Mouse (Mus musculus): Measurements from ENCODE around the gene Adprm. TPM values are rescaled to one million over a fixed set of nuclear protein-coding genes. Genes with fewer than 3 reads are reported as not detected.
A peak's percentile ranks its signal among the peaks of the same experiment; 100 is the strongest.
"Not testable (repeated sequence)": the region's sequence is repeated elsewhere in the genome, so short reads cannot be mapped to it uniquely, and the experiment has no call there.

Gene Adprm
- polyA plus RNA-seq (2015; fragmentation: Nextera tagmentation; extraction: Ambion mirVana), result 30.3 and 33.8 TPM in 2 replicates

- H3K27ac ChIP-seq, result peak within 1 kb of the TSS; percentile 85
- H3K9me3 ChIP-seq, result no peaks in the 10 kb centered on the region
- peak within 1 kb of the TSS; percentile 69 for H3K9ac ChIP-seq
- WGBS, result 0% methylated on average over 50 of the region's 50 CpGs
- H3K4me2 ChIP-seq, result peak within 1 kb of the TSS; percentile 64
- peaks cover 21% of the 10 kb centered on the region for H3K36me3 ChIP-seq
- peak; percentile 85 for ATAC-seq (ENCODE audit: insufficient number of reproducible peaks, low FRiP score, low TSS enrichment, low read depth)
- H3K4me1 ChIP-seq, result peaks cover 15% of the 10 kb centered on the region; the same call in 1 of the 2 replicates
- H3K4me3 ChIP-seq, result peak within 1 kb of the TSS; percentile 83
- H3K27me3 ChIP-seq, result no peaks in the 10 kb centered on the region
Observed at GRCm38 (mm10) chr11:67052321-67052952, at the start of gene Adprm, which contains the start of gene Sco1. TSS of gene Adprm (minus strand) at chr11:67052594. TSS of gene Sco1 (plus strand) at chr11:67052670.

- Histone ChIP-seq H3K9me3 (no peaks in the 10 kb centered on the region), H3K4me1 (0 out of 2 replicates have a peak, but pooled peaks cover 3% of the 10 kb centered on the region), H3K27me3 (no peaks in the 10 kb centered on the region), H3K4me2 (no peak overlapping the region), H3K4me3 (no peak overlapping the region), H3K36me3 (no peaks in the 10 kb centered on the region), H3K9ac (no peak overlapping the region), H3K27ac (no peak overlapping the region)
- ATAC-seq (ENCODE audit: insufficient number of reproducible peaks, low FRiP score, low TSS enrichment, low read depth), result no peak
- 31% methylated on average over 5 of the region's 8 CpGs for WGBS
Observed at GRCm38 (mm10) chr11:67101713-67102112, 49.3 kb upstream of the Adprm start.

- Histone ChIP-seq H3K27ac (no peak overlapping the region), H3K4me3 (no peak overlapping the region), H3K4me2 (no peak overlapping the region), H3K27me3 (no peaks in the 10 kb centered on the region), H3K4me1 (no peaks in the 10 kb centered on the region), H3K9me3 (no peaks in the 10 kb centered on the region), H3K9ac (no peak overlapping the region), H3K36me3 (no peaks in the 10 kb centered on the region)
- ATAC-seq (ENCODE audit: insufficient number of reproducible peaks, low FRiP score, low TSS enrichment, low read depth), result no peak
- WGBS, result 28% methylated on average over 6 of the region's 6 CpGs
Observed at GRCm38 (mm10) chr11:67100169-67100568, 47.8 kb upstream of the Adprm start.

- Histone ChIP-seq H3K27ac (no peak overlapping the region), H3K36me3 (no peaks in the 10 kb centered on the region), H3K9me3 (no peaks in the 10 kb centered on the region), H3K4me2 (no peak overlapping the region), H3K4me3 (no peak overlapping the region), H3K4me1 (no peaks in the 10 kb centered on the region), H3K9ac (no peak overlapping the region), H3K27me3 (0 out of 2 replicates have a peak, but pooled peaks cover 4% of the 10 kb centered on the region)
- 94% methylated on average over 16 of the region's 16 CpGs for WGBS
- ATAC-seq (ENCODE audit: insufficient number of reproducible peaks, low FRiP score, low TSS enrichment, low read depth), result no peak
Observed at GRCm38 (mm10) chr11:67099241-67099640, 46.8 kb upstream of the Adprm start.

- no peak overlapping the region for H3K27ac ChIP-seq
- H3K4me2 ChIP-seq, result no peak overlapping the region
- H3K4me1 ChIP-seq, result no peaks in the 10 kb centered on the region
- H3K9ac ChIP-seq, result no peak overlapping the region
- no peaks in the 10 kb centered on the region for H3K9me3 ChIP-seq
- H3K27me3 ChIP-seq, result 0 out of 2 replicates have a peak, but pooled peaks cover 6% of the 10 kb centered on the region
- 78% methylated on average over 11 of the region's 11 CpGs for WGBS
- ATAC-seq (ENCODE audit: insufficient number of reproducible peaks, low FRiP score, low TSS enrichment, low read depth), result no peak
- H3K36me3 ChIP-seq, result no peaks in the 10 kb centered on the region
- H3K4me3 ChIP-seq, result no peak overlapping the region
Observed at GRCm38 (mm10) chr11:67098427-67098826, 46.0 kb upstream of the Adprm start.

GRCm38 (mm10) chr11:67097709-67098108 is 45.3 kb upstream of the Adprm start:
- ATAC-seq (ENCODE audit: insufficient number of reproducible peaks, low FRiP score, low TSS enrichment, low read depth), result no peak
- Histone ChIP-seq H3K27me3 (0 out of 2 replicates have a peak, but pooled peaks cover 6% of the 10 kb centered on the region), H3K27ac (no peak overlapping the region), H3K4me1 (no peaks in the 10 kb centered on the region), H3K4me3 (no peak overlapping the region), H3K4me2 (no peak overlapping the region), H3K9ac (no peak overlapping the region), H3K36me3 (no peaks in the 10 kb centered on the region), H3K9me3 (no peaks in the 10 kb centered on the region)
- WGBS, result 91% methylated on average over 10 of the region's 10 CpGs

GRCm38 (mm10) chr11:67094470-67094869 is 42.1 kb upstream of the Adprm start:
- no peak for ATAC-seq (ENCODE audit: insufficient number of reproducible peaks, low FRiP score, low TSS enrichment, low read depth)
- Histone ChIP-seq H3K9me3 (no peaks in the 10 kb centered on the region), H3K4me2 (no peak overlapping the region), H3K9ac (no peak overlapping the region), H3K27me3 (0 out of 2 replicates have a peak, but pooled peaks cover 6% of the 10 kb centered on the region), H3K27ac (no peak overlapping the region), H3K4me1 (no peaks in the 10 kb centered on the region), H3K36me3 (no peaks in the 10 kb centered on the region), H3K4me3 (no peak overlapping the region)
- 76% methylated on average over 29 of the region's 29 CpGs for WGBS

- Histone ChIP-seq H3K9ac (no peak overlapping the region), H3K4me2 (no peak overlapping the region), H3K27ac (no peak overlapping the region), H3K9me3 (no peaks in the 10 kb centered on the region), H3K4me1 (no peaks in the 10 kb centered on the region), H3K4me3 (no peak overlapping the region), H3K36me3 (no peaks in the 10 kb centered on the region), H3K27me3 (0 out of 2 replicates have a peak, but pooled peaks cover 6% of the 10 kb centered on the region)
- ATAC-seq (ENCODE audit: insufficient number of reproducible peaks, low FRiP score, low TSS enrichment, low read depth), result no peak
- 92% methylated on average over 5 of the region's 5 CpGs for WGBS
Observed at GRCm38 (mm10) chr11:67093652-67094051, 41.3 kb upstream of the Adprm start.

- 72% methylated on average over 9 of the region's 9 CpGs for WGBS
- Histone ChIP-seq H3K27ac (no peak overlapping the region), H3K9me3 (no peaks in the 10 kb centered on the region), H3K27me3 (0 out of 2 replicates have a peak, but pooled peaks cover 6% of the 10 kb centered on the region), H3K36me3 (no peaks in the 10 kb centered on the region), H3K4me3 (no peak overlapping the region), H3K4me1 (no peaks in the 10 kb centered on the region), H3K9ac (no peak overlapping the region), H3K4me2 (no peak overlapping the region)
- ATAC-seq (ENCODE audit: insufficient number of reproducible peaks, low FRiP score, low TSS enrichment, low read depth), result no peak
Observed at GRCm38 (mm10) chr11:67093201-67093600, 40.8 kb upstream of the Adprm start.

GRCm38 (mm10) chr11:67092354-67092753 is 40.0 kb upstream of the Adprm start:
- H3K9me3 ChIP-seq; H3K27ac ChIP-seq; H3K4me3 ChIP-seq; H3K4me2 ChIP-seq; H3K36me3 ChIP-seq; H3K9ac ChIP-seq; H3K4me1 ChIP-seq; ATAC-seq (ENCODE audit: insufficient number of reproducible peaks, low FRiP score, low TSS enrichment, low read depth); H3K27me3 ChIP-seq: not testable (repeated sequence)
- 87% methylated on average over 12 of the region's 12 CpGs for WGBS

- Histone ChIP-seq H3K27ac (no peak overlapping the region), H3K9ac (no peak overlapping the region), H3K36me3 (no peaks in the 10 kb centered on the region), H3K4me2 (no peak overlapping the region), H3K4me3 (no peak overlapping the region), H3K4me1 (no peaks in the 10 kb centered on the region), H3K9me3 (no peaks in the 10 kb centered on the region), H3K27me3 (peaks cover 23% of the 10 kb centered on the region)
- ATAC-seq (ENCODE audit: insufficient number of reproducible peaks, low FRiP score, low TSS enrichment, low read depth), result no peak
- WGBS, result 85% methylated on average over 12 of the region's 12 CpGs
Observed at GRCm38 (mm10) chr11:67087225-67087624, 34.8 kb upstream of the Adprm start.

- no peak overlapping the region for H3K27ac ChIP-seq
- H3K36me3 ChIP-seq, result no peaks in the 10 kb centered on the region
- no peaks in the 10 kb centered on the region for H3K9me3 ChIP-seq
- no peak overlapping the region for H3K4me2 ChIP-seq
- H3K4me1 ChIP-seq, result no peaks in the 10 kb centered on the region
- ATAC-seq (ENCODE audit: insufficient number of reproducible peaks, low FRiP score, low TSS enrichment, low read depth), result no peak
- H3K9ac ChIP-seq, result no peak overlapping the region
- 39% methylated on average over 9 of the region's 9 CpGs for WGBS
- peaks cover 23% of the 10 kb centered on the region for H3K27me3 ChIP-seq
- H3K4me3 ChIP-seq, result no peak overlapping the region
Observed at GRCm38 (mm10) chr11:67086467-67087164, 34.2 kb upstream of the Adprm start.
